Mouse (Mus musculus) G1E-ER4 (cell line): ENCODE results near the gene Mterf4. TPM values are rescaled to one million over a fixed set of nuclear protein-coding genes. Genes with fewer than 3 reads are reported as not detected.

Experiments
- GATA1 ChIP-seq: IDR thresholded peaks from one replicate; pipeline ENCODE4 v1.8.0; 2012; ENCODE audit warnings: low read length, inconsistent platforms
- polyA plus RNA-seq: library from polyadenylated mRNA; stranded (reverse); fragments of >175 nt; gene quantifications from 2 replicates; pipeline ENCODE4 v1.2.3, GENCODE M21; 2012

Mterf4 gene
- polyA plus RNA-seq, 1 experiment: 5.1 TPM

- TF ChIP-seq GATA1: no peak
Measured at GRCm38 (mm10) chr1:93275561-93275960, 30.2 kb downstream of the Mterf4 start.

- no peak for TF ChIP-seq GATA1
Measured at GRCm38 (mm10) chr1:93272409-93272821, 33.3 kb downstream of the Mterf4 start.

- no peak for TF ChIP-seq GATA1
Measured at GRCm38 (mm10) chr1:93271751-93272150, 34.0 kb downstream of the Mterf4 start.

GRCm38 (mm10) chr1:93270516-93271240, 35.0 kb downstream of the Mterf4 start:
- no peak for TF ChIP-seq GATA1

GRCm38 (mm10) chr1:93268246-93268645, 37.5 kb downstream of the Mterf4 start:
- TF ChIP-seq GATA1: no peak

- TF ChIP-seq GATA1: no peak
Measured at GRCm38 (mm10) chr1:93267207-93267606, 38.5 kb downstream of the Mterf4 start.

GRCm38 (mm10) chr1:93257560-93257959, 48.2 kb downstream of the Mterf4 start:
- no peak for TF ChIP-seq GATA1

- TF ChIP-seq GATA1: no peak
Measured at GRCm38 (mm10) chr1:93255761-93256160, 50.0 kb downstream of the Mterf4 start.

- TF ChIP-seq GATA1: no peak
Measured at GRCm38 (mm10) chr1:93252586-93252985, 53.1 kb downstream of the Mterf4 start.

Other genes with a start within 250 kb of the Mterf4 start
- gene Kif1a, start 204.0 kb downstream of the Mterf4 start, polyA plus RNA-seq: not detected in 2 replicates
- gene Agxt, start 170.7 kb downstream of the Mterf4 start, polyA plus RNA-seq: not detected in 2 replicates
- not detected in 2 replicates for gene 2310007B03Rik, start 145.0 kb downstream of the Mterf4 start, polyA plus RNA-seq
- gene Crocc2, start 137.2 kb downstream of the Mterf4 start, polyA plus RNA-seq: not detected in 2 replicates
- not detected in 2 replicates for gene Sned1, start 70.1 kb downstream of the Mterf4 start, polyA plus RNA-seq
- gene Ppp1r7, start 36.9 kb upstream of the Mterf4 start, polyA plus RNA-seq: 17.1 and 70.5 TPM in 2 replicates
- 4.0 and 7.8 TPM in 2 replicates for gene Pask, start 37.6 kb upstream of the Mterf4 start, polyA plus RNA-seq
- gene Ano7, start 68.0 kb upstream of the Mterf4 start, polyA plus RNA-seq: not detected in 2 replicates
- 56.3 and 58.6 TPM in 2 replicates for gene Hdlbp, start 172.9 kb upstream of the Mterf4 start, polyA plus RNA-seq
- gene Farp2, start 206.2 kb upstream of the Mterf4 start, polyA plus RNA-seq: 2.2 and 2.5 TPM in 2 replicates